Mouse (Mus musculus) bone marrow macrophage, adult 2 months (primary cell): ENCODE results near the gene Hes6.

Experiments
- CTCF ChIP-seq: IDR thresholded peaks from 2 replicates; pipeline ENCODE4 v1.5.1; 2012; ENCODE audit warnings: low read depth, mild to moderate bottlenecking, low read length, moderate library complexity
- POLR2A ChIP-seq: IDR thresholded peaks from 2 replicates; pipeline ENCODE4 v1.6.1; 2012; ENCODE audit warnings: mild to moderate bottlenecking, low read depth, low read length, borderline replicate concordance

GRCm38 (mm10) chr1:91457698-91458097 lies 43.9 kb upstream of the Hes6 start:
- TF ChIP-seq POLR2A (no peak), CTCF (no peak)
